8 mouse cellular contexts compared by ENCODE assay signal in the genomic region with DNA sequence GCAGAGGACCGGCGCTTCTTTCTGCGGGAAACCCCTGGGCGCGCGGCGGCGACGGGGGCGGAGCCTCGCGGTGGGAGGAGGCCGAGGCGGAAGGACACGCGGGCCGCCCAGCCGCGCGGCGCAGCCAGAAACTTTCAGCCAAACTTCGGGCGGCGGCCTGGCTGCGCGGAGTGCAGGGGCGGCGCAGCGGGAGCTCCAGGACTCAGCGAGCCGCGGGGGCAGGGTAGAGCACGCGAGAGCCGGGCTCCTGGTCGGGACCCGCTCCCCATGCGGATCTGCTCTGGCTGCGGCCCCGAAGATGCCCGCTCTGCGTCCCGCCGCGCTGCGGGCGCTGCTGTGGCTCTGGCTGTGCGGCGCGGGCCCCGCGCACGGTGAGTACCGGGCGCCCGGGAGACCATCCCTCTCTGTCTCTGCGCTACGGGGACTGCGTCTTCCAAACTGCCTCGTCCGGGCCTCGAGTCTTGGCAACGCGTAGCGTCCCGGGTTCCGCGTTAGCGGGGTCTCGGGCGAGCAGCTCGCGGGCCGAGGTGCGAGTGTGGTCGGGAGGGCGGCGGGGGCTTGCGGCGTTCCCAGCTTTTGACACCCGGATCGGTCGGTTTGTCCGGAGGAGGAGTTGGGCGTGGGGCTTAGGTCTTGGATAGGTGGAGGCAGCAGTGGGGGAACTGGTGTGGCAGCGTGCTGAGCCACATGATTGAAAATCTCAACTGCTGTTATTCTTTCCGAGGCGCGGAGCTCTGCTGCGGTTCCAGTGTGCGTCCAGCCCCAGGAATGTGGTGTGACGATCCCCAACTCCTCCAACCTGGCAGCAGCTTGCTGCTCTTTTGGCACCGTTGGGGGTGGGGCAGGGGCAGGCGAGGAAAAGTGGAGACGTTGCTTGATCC. TPM values are rescaled to one million over a fixed set of nuclear protein-coding genes. Genes with fewer than 3 reads are reported as not detected.
A peak's percentile ranks its signal among the peaks of the same experiment; 100 is the strongest.
DNase-seq lines count a peak whose midpoint lies in the region; ATAC-seq and TF ChIP-seq lines count a peak whose summit lies in the region.

A gene (plus strand): TSS at position 127 of the 881 bp plus-strand sequence.

- H3K79me2 ChIP-seq in MEL (ENCODE audit: control insufficient read depth, insufficient read depth, low read length, poor library complexity) = peaks cover 43% of the 10 kb centered on the region

- no peak for TF ChIP-seq RAD21 in MEL (IDR thresholded peaks at IDR 0.05; ENCODE audit: low read depth, low read length)

- DNase-seq in MEL (ENCODE audit: low read depth, low spot score) = peak; percentile 97
- DNase-seq in cerebellum, adult 2 months = peak; percentile 89
- peak; percentile 94 for DNase-seq in forelimb bud, embryonic 11.5 days (ENCODE audit: low read depth, low spot score)
- DNase-seq in layer of hippocampus, adult 9-11 months = peak; percentile 91
- DNase-seq in lung, postnatal 0 days (ENCODE audit: low spot score) = peak; percentile 97
- peak; percentile 94 for DNase-seq in ovary, postnatal 14 days (ENCODE audit: low spot score)
- peak; percentile 97 for DNase-seq in thymus, postnatal 14 days

- H3K4me2 ChIP-seq in lung, postnatal 0 days (replicated peaks; ENCODE audit: low read depth, low read length) = peak within 1 kb of the TSS; percentile 89

- TF ChIP-seq EP300 in MEL (IDR thresholded peaks at IDR 0.05; ENCODE audit: low read depth in 1 of 2, low read length in 2 of 2) = peak in 1 of 2 experiments; percentile 29; a peak in 2 of 4 replicates
- TF ChIP-seq EP300 in lung, postnatal 0 days (IDR thresholded peaks at IDR 0.05) = peak; percentile 40; the same call in 1 of the 2 replicates

- H3K9me3 ChIP-seq in MEL (replicated peaks; ENCODE audit: insufficient read depth, low read length) = no peaks in the 10 kb centered on the region
- no peaks in the 10 kb centered on the region for H3K9me3 ChIP-seq in lung, postnatal 0 days (ENCODE audit: low read length)

- peak within 1 kb of the TSS; percentile 53 for H3K27ac ChIP-seq in MEL (ENCODE audit: control insufficient read depth, low read depth, low read length)
- no peak within 1 kb of the TSS for H3K27ac ChIP-seq in cerebellum, adult 2 months (ENCODE audit: insufficient read depth, low read length)
- peak within 1 kb of the TSS; percentile 97 for H3K27ac ChIP-seq in lung, postnatal 0 days (ENCODE audit: low read length)

- no peaks in the 10 kb centered on the region for H3K27me3 ChIP-seq in MEL (ENCODE audit: control insufficient read depth in 1 of 2, insufficient read depth in 2 of 2, low read length in 2 of 2)
- no peaks in the 10 kb centered on the region for H3K27me3 ChIP-seq in cerebellum, adult 2 months (ENCODE audit: control insufficient read depth, insufficient read depth, low read length)
- H3K27me3 ChIP-seq in lung, postnatal 0 days (replicated peaks; ENCODE audit: insufficient read depth, low read length) = no peaks in the 10 kb centered on the region

- H3K4me3 ChIP-seq in MEL (ENCODE audit: control insufficient read depth in 1 of 2, insufficient read depth in 1 of 2, low read depth in 2 of 2, low read length in 2 of 2) = peak within 1 kb of the TSS; percentile 88 to 95
- peak within 1 kb of the TSS; percentile 95 for H3K4me3 ChIP-seq in cerebellum, adult 2 months (replicated peaks; ENCODE audit: insufficient read depth, low read depth, low read length)
- H3K4me3 ChIP-seq in lung, postnatal 0 days (ENCODE audit: low read depth, low read length) = peak within 1 kb of the TSS; percentile 94

- H3K36me3 ChIP-seq in MEL (ENCODE audit: control insufficient read depth in 1 of 2, insufficient read depth in 2 of 2, low read length in 2 of 2) = peaks cover 0 to 29% of the 10 kb centered on the region in 2 experiments; a peak in 2 of 4 replicates
- H3K36me3 ChIP-seq in lung, postnatal 0 days (ENCODE audit: insufficient read depth, low read length) = no peaks in the 10 kb centered on the region

- peak; percentile 84 to 92; a peak in 3 of 4 replicates for TF ChIP-seq POLR2A in MEL (IDR thresholded peaks at IDR 0.05; ENCODE audit: control insufficient read depth in 1 of 2, insufficient read depth in 1 of 2, low read depth in 1 of 2, low read length in 2 of 2, poor library complexity in 1 of 2)
- no peak for TF ChIP-seq POLR2A in cerebellum, adult 2 months (IDR thresholded peaks at IDR 0.05; ENCODE audit: borderline replicate concordance, insufficient read depth, low read length)

- H3K4me1 ChIP-seq in MEL (ENCODE audit: control insufficient read depth in 1 of 2, insufficient read depth in 2 of 2, low read length in 2 of 2) = peaks cover 5 to 25% of the 10 kb centered on the region in 2 experiments
- peaks cover 7% of the 10 kb centered on the region for H3K4me1 ChIP-seq in cerebellum, adult 2 months (ENCODE audit: control insufficient read depth, insufficient read depth, low read length)
- peaks cover 7% of the 10 kb centered on the region; the same call in 1 of the 2 replicates for H3K4me1 ChIP-seq in lung, postnatal 0 days (ENCODE audit: insufficient read depth, low read depth, low read length)

- TF ChIP-seq CTCF in MEL (IDR thresholded peaks at IDR 0.05 in 2 of 3, conservative IDR thresholded peaks at IDR 0.05 in 1 of 3; ENCODE audit: control insufficient read depth in 1 of 3, insufficient read depth in 1 of 3, low read depth in 2 of 3, low read length in 3 of 3, poor library complexity in 1 of 3, severe bottlenecking in 1 of 3) = no peak
- no peak for TF ChIP-seq CTCF in cerebellum, adult 2 months (IDR thresholded peaks at IDR 0.05; ENCODE audit: borderline replicate concordance, insufficient read depth, low read depth, low read length)
- no peak for TF ChIP-seq CTCF in lung, postnatal 0 days (IDR thresholded peaks at IDR 0.05)

- peak in 1 of 2 experiments; percentile 89; a peak in 2 of 4 replicates for ATAC-seq in hematopoietic stem cell, adult 5-6 weeks (replicated peaks in 1 of 2; ENCODE audit: insufficient read depth in 1 of 2, low FRiP score in 2 of 2, low TSS enrichment in 1 of 2, low read depth in 1 of 2, poor library complexity in 2 of 2, severe bottlenecking in 2 of 2)
- ATAC-seq in lung, postnatal 0 days = peak; percentile 91

- peak within 1 kb of the TSS; percentile 86 for H3K9ac ChIP-seq in MEL (ENCODE audit: control insufficient read depth, low read depth, low read length, poor library complexity, severe bottlenecking)
- H3K9ac ChIP-seq in lung, postnatal 0 days (replicated peaks; ENCODE audit: low read depth) = peak within 1 kb of the TSS; percentile 96

- WGBS in cerebellum, adult 2 months = under 1% methylated on average over 95 of the region's 95 CpGs
- 2% methylated on average over 66 of the region's 95 CpGs for WGBS in lung, postnatal 0 days

TF ChIP-seq in MEL, 35 proteins besides CTCF, POLR2A, EP300 and RAD21:
- TF ChIP-seq ELF1 (IDR thresholded peaks at IDR 0.05; ENCODE audit: low read depth, low read length) (peak; percentile 60), POLR2AphosphoS5 (IDR thresholded peaks at IDR 0.05; ENCODE audit: borderline replicate concordance, low read depth, low read length) (no peak), MAZ (IDR thresholded peaks at IDR 0.05; ENCODE audit: low read depth, low read length) (peak; percentile 35; the same call in 1 of the 2 replicates), POLR2AphosphoS2 (IDR thresholded peaks at IDR 0.05; ENCODE audit: low read length) (peak; percentile 58; the same call in 1 of the 2 replicates), SIN3A (IDR thresholded peaks at IDR 0.05; ENCODE audit: low read length) (peak; percentile 73; the same call in 1 of the 2 replicates), HCFC1 (IDR thresholded peaks at IDR 0.05; ENCODE audit: low read depth, low read length) (peak; percentile 34; the same call in 1 of the 2 replicates), MXI1 (IDR thresholded peaks at IDR 0.05; ENCODE audit: low read depth, low read length) (peak; percentile 83), ZMIZ1 (IDR thresholded peaks at IDR 0.05; ENCODE audit: low read depth, low read length) (peak; percentile 67; the same call in 1 of the 2 replicates), NELFE (IDR thresholded peaks at IDR 0.05; ENCODE audit: low read depth, low read length) (peak; percentile 90), ZC3H11A (IDR thresholded peaks at IDR 0.05; ENCODE audit: low read depth, low read length) (no peak), ZNF384 (IDR thresholded peaks at IDR 0.05; ENCODE audit: low read depth, low read length) (no peak), MAFK (IDR thresholded peaks at IDR 0.05; ENCODE audit: borderline replicate concordance, low read depth, low read length) (no peak), KAT2A (conservative IDR thresholded peaks at IDR 0.05; ENCODE audit: low read depth, low read length) (no peak; the same call in 1 of the 2 replicates), ETS1 (IDR thresholded peaks at IDR 0.05; ENCODE audit: low read depth, low read length) (peak; percentile 42; the same call in 1 of the 2 replicates), JUND (IDR thresholded peaks at IDR 0.05; ENCODE audit: low read depth, low read length) (no peak), MAX (IDR thresholded peaks at IDR 0.05; ENCODE audit: low read length) (peak; percentile 30; the same call in 1 of the 2 replicates), MYC (IDR thresholded peaks at IDR 0.05; ENCODE audit: low read depth, low read length) (0 out of 2 replicates have a peak, but pooled peaks have one; percentile 27), TCF12 (IDR thresholded peaks at IDR 0.05; ENCODE audit: low read depth, low read length) (peak; percentile 82), MYB (IDR thresholded peaks at IDR 0.05; ENCODE audit: low read depth, low read length) (no peak), BHLHE40 (IDR thresholded peaks at IDR 0.05; ENCODE audit: borderline replicate concordance, low read depth, low read length) (no peak), CHD2 (IDR thresholded peaks at IDR 0.05; ENCODE audit: low read length) (no peak), TBP (IDR thresholded peaks at IDR 0.05; ENCODE audit: low read depth, low read length) (peak; percentile 65; the same call in 1 of the 2 replicates), GATA1 (IDR thresholded peaks at IDR 0.05; ENCODE audit: low read depth, low read length) (no peak)

RNA-seq across cellular contexts. Expression of the gene that starts here (rescaled TPM):
- total RNA-seq in MEL (2012; rRNA removed) = 16.6 and 22.7 TPM in 2 replicates
- 10 to 100 TPM; 16.2 to 36.6 TPM for polyA plus RNA-seq in MEL (2012; ENCODE audit: insufficient read depth in 1 of 2, insufficient read length in 2 of 2, low read depth in 1 of 2, low replicate concordance in 2 of 2, missing spikeins in 1 of 2)
- polyA plus RNA-seq in cerebellum, adult 2 months (2012; rRNA removed) = 5.1 and 6.0 TPM in 2 replicates
- total RNA-seq in hematopoietic stem cell, adult 5-6 weeks (2017) = 46.6 and 58.7 TPM in 2 replicates
- polyA plus RNA-seq in lung, postnatal 0 days (2015; fragmentation: Nextera tagmentation; extraction: Ambion mirVana) = 18.3 and 20.1 TPM in 2 replicates
